Mouse (Mus musculus): Measurements from ENCODE around the gene Gm17387. TPM values are rescaled to one million over a fixed set of nuclear protein-coding genes. Genes with fewer than 3 reads are reported as not detected.
"Not testable (repeated sequence)": the region's sequence is repeated elsewhere in the genome, so short reads cannot be mapped to it uniquely, and the experiment has no call there.

The Gm17387 gene
- total and polyA plus RNA-seq, 2 experiments from 2014 or later, result not detected

DNA sequence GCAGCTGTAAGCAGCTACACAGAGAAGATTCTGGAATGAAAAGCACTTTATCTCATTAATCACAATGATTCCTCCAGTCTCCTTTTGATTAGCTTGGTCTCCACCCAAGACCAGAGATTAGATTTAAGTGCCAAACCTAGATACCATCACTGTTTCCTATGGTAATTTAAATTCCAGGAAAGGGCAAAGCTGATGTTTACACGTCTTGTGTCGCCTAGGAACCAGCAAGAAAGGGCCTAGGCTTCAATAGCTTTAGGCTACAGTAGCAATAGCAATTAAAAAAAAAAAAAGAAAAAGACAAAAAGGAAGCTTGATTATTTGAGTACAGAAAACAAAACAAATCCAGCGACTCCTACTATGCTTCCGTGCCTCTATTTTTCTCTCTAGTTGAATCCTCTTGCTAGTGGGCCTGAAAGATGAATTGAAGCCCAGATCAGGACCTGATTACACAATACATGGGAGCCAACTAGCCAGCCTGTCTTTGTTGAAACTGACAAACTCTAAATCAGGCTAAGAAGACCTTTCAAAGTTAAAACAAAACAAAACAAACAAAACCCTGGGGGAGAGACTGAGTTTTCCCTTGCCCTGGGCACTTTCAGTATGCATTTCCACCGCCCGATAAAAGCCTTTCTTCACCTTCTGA lies 2.7 kb upstream of the Gm17387 start:
- Histone ChIP-seq H3K36me3 (ENCODE audit: insufficient read depth, low read length) (no peaks in the 10 kb centered on the region), H3K4me3 (ENCODE audit: low read length) (no peak overlapping the region), H3K4me2 (ENCODE audit: low read depth, low read length) (no peak overlapping the region), H3K4me1 (ENCODE audit: insufficient read depth, low read length) (peaks cover 10% of the 10 kb centered on the region; the same call in 1 of the 2 replicates), H3K27me3 (ENCODE audit: insufficient read depth, low read length) (no peaks in the 10 kb centered on the region), H3K9me3 (ENCODE audit: low read length) (no peaks in the 10 kb centered on the region), H3K9ac (replicated peaks; ENCODE audit: low read length) (no peak overlapping the region), H3K27ac (peak overlapping the region; percentile 64; the same call in 1 of the 2 replicates)
- DNase-seq (ENCODE audit: low spot score) (peak; percentile 29), ATAC-seq (no peak)
- no peak for TF ChIP-seq CTCF (IDR thresholded peaks at IDR 0.05; ENCODE audit: low read depth)
- 21% methylated on average over 6 of the region's 6 CpGs for WGBS

DNA sequence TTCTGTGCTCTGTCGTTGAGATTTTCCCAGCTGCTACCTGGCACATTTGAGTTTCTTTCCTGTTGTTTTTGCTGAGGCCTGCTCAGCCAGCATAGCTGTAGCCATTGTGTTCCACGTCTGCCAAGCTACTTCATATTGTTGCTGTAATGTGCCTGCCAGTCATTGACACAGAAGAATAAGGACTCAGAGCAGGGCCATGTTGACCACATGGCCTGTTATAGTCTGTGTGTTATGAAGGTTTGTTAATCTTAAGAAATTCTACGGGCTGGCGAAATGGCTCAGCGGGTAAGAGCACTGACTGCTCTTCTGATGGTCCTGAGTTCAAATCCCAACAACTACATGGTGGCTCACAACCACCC lies 2.2 kb upstream of the Gm17387 start:
- no peak for TF ChIP-seq CTCF (IDR thresholded peaks at IDR 0.05; ENCODE audit: low read depth)
- DNase-seq (ENCODE audit: low spot score) (peak; percentile 4), ATAC-seq (no peak)
- Histone ChIP-seq H3K4me1 (ENCODE audit: insufficient read depth, low read length) (peaks cover 10% of the 10 kb centered on the region; the same call in 1 of the 2 replicates), H3K9ac (replicated peaks; ENCODE audit: low read length) (no peak overlapping the region), H3K9me3 (ENCODE audit: low read length) (no peaks in the 10 kb centered on the region), H3K4me2 (ENCODE audit: low read depth, low read length) (no peak overlapping the region), H3K27me3 (ENCODE audit: insufficient read depth, low read length) (no peaks in the 10 kb centered on the region), H3K27ac (peak overlapping the region; percentile 64), H3K36me3 (ENCODE audit: insufficient read depth, low read length) (no peaks in the 10 kb centered on the region), H3K4me3 (ENCODE audit: low read length) (no peak overlapping the region)
- WGBS, result 40% methylated on average over 5 of the region's 5 CpGs

DNA sequence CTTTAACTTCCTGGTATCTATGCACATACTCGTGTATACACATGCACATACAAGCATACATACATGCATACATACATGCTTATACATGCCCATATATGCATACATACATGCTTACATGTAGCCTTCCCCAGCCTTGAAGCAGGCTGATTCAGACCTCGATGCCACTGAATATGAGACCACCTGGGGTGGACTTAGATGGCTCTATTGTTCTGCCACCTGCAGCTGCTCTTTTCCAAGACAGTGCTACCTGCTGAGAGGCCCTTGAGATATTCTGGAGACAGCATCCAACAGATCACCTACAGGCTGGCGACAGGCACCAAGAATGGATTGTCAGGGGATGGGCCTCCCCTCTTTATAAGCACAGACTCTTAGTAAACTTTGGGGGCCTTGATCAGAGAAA lies 1.5 kb downstream of the Gm17387 start:
- Histone ChIP-seq H3K4me3 (ENCODE audit: low read length) (no peak overlapping the region), H3K27ac (no peak overlapping the region), H3K27me3 (ENCODE audit: insufficient read depth, low read length) (no peaks in the 10 kb centered on the region), H3K36me3 (ENCODE audit: insufficient read depth, low read length) (no peaks in the 10 kb centered on the region), H3K4me2 (ENCODE audit: low read depth, low read length) (no peak overlapping the region), H3K4me1 (ENCODE audit: insufficient read depth, low read length) (peaks cover 7% of the 10 kb centered on the region; the same call in 1 of the 2 replicates), H3K9ac (replicated peaks; ENCODE audit: low read length) (no peak overlapping the region), H3K9me3 (ENCODE audit: low read length) (no peaks in the 10 kb centered on the region)
- no peak for ATAC-seq
- no peak for TF ChIP-seq CTCF (IDR thresholded peaks at IDR 0.05; ENCODE audit: low read depth)
- no peak for DNase-seq (ENCODE audit: low spot score)
- WGBS, result 53% methylated on average over 3 of the region's 3 CpGs

DNA sequence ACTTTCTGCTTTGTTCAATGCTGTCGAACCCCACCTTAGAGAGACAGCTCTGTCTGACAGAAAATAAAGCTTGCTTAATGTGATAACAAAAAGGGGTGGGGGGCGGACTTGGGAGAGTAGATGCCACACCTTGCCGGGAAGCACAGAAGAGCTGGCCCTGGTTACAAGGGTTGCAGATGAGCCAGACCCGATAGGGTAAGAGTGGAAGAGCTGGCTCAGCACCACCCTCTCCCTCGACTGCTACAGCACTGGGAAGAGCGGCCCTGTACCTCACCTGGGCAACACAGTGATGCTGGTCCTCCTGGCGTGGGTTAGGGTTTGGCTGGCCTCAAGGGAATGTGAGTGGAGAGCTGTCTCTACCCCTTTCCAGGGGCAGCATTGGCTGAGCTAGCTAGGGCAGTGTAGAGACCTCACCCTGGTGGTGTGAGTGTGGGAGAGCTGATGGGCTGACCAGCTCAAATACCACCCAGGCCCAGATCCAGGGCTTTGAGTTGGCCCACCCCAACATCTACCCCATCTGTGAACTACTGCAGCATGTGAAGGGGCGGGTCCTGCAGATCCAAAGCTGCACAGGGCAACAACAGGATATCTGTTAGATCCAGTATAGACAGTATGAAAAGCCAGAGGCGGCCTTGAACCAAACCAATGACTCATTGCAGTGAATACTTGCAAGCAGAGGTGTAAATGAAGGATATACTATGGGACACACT lies 3.7 kb downstream of the Gm17387 start:
- Histone ChIP-seq H3K27me3 (ENCODE audit: insufficient read depth, low read length) (no peaks in the 10 kb centered on the region), H3K4me1 (ENCODE audit: insufficient read depth, low read length) (no peaks in the 10 kb centered on the region), H3K4me3 (ENCODE audit: low read length) (no peak overlapping the region), H3K9me3 (ENCODE audit: low read length) (no peaks in the 10 kb centered on the region), H3K9ac (replicated peaks; ENCODE audit: low read length) (no peak overlapping the region), H3K27ac (no peak overlapping the region), H3K36me3 (ENCODE audit: insufficient read depth, low read length) (no peaks in the 10 kb centered on the region), H3K4me2 (ENCODE audit: low read depth, low read length) (no peak overlapping the region)
- no peak for DNase-seq (ENCODE audit: low spot score)
- no peak for ATAC-seq
- TF ChIP-seq CTCF (IDR thresholded peaks at IDR 0.05; ENCODE audit: low read depth), result no peak
- WGBS, result 82% methylated on average over 9 of the region's 9 CpGs

DNA sequence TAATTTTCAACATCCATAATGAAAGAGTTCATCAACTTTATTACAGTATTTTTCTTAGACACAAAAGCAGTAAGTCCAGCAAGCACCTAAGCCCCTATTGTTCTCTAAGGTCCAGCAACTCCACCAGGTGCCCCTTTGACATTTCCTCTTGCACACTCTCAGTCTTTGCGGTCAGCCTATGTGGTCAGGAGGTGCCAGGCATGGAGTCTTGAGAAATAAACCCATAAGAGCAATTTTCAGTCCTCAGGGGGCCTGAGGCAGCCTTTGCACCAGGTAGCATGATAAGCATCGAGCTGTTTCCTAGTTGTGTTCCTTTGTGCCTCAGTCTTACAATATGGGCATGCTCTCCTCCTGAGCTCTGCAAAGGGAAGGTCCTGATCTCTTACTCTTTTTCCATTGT lies 7.7 kb downstream of the Gm17387 start:
- not testable (repeated sequence) for H3K9ac ChIP-seq (replicated peaks; ENCODE audit: low read length); H3K4me1 ChIP-seq (ENCODE audit: insufficient read depth, low read length); H3K27ac ChIP-seq; ATAC-seq; DNase-seq (ENCODE audit: low spot score); H3K36me3 ChIP-seq (ENCODE audit: insufficient read depth, low read length); H3K4me2 ChIP-seq (ENCODE audit: low read depth, low read length); H3K4me3 ChIP-seq (ENCODE audit: low read length); H3K27me3 ChIP-seq (ENCODE audit: insufficient read depth, low read length); H3K9me3 ChIP-seq (ENCODE audit: low read length)
- WGBS, result 84% methylated on average over 1 of the region's 2 CpGs

DNA sequence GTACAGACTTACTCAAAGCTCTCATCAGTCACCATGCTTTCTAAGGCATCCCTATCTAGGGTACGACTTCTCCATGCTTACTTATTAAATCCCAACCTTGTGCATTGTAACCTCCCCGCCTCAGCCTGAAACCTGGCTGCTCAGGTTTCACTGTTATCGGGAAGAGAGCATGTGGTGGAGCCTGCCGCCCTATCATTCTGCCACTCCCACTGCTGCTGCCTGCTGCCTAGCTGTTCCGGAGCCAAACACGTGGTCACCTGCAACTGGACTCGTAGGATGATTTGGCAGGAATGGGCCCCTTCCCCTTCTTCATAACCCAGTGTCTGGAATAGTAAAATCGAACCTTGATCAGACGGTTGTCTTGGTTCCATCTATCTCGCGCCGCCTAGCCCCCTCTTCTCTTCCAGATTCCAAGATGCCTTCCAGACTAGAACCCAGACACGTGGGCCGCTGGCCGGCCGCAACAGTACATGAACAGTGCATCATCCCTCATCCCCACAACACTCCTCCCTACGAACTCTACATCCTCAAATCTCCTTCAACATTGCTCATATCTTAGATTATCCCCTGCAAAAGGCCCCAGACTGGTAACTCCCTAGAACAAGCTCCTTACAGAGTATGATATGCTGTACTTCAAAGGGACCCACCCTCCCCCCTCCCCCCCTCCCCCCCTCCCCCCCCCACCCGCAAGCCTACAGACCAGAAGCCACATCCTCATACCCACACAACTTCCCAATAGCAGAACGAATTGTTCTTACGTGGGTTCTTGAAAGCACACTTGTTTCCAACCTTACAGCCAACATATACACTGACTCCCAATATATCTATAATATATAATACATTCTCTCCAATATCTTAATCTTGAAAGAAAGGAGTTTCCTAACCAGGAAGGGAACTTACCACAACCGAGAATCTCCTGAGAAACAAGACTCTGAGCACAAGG lies 9.4 kb downstream of the Gm17387 start:
- no peak overlapping the region for H3K4me3 ChIP-seq (ENCODE audit: low read length)
- H3K9ac ChIP-seq (replicated peaks; ENCODE audit: low read length), result no peak overlapping the region
- DNase-seq (ENCODE audit: low spot score) (no peak), ATAC-seq (no peak)
- H3K27me3 ChIP-seq (ENCODE audit: insufficient read depth, low read length), result no peaks in the 10 kb centered on the region
- WGBS, result 82% methylated on average over 20 of the region's 21 CpGs
- no peaks in the 10 kb centered on the region for H3K4me1 ChIP-seq (ENCODE audit: insufficient read depth, low read length)
- no peaks in the 10 kb centered on the region for H3K36me3 ChIP-seq (ENCODE audit: insufficient read depth, low read length)
- H3K9me3 ChIP-seq (ENCODE audit: low read length), result no peaks in the 10 kb centered on the region
- H3K4me2 ChIP-seq (ENCODE audit: low read depth, low read length), result no peak overlapping the region
- no peak overlapping the region for H3K27ac ChIP-seq
- TF ChIP-seq CTCF (IDR thresholded peaks at IDR 0.05; ENCODE audit: low read depth), result no peak

Data from hindbrain, postnatal 0 days (tissue).